Comparison of ENCODE assay signal across 18 mouse cellular contexts in genomic region chr6:60995596-60995995, GRCm38 (mm10).
DNase-seq lines count a peak whose midpoint lies in the region; ATAC-seq lines count a peak whose summit lies in the region.
"Had no signal": no experiment of that assay in that cellular context is flagged by ENCODE, and none has a peak within 500 bp of the region (broad histone marks: within the 10 kb centered on the region; RNA-seq: fewer than 3 reads in every experiment).

No protein-coding gene starts in this region.

- no peaks in the 10 kb centered on the region for H3K9me3 ChIP-seq in embryonic facial prominence, embryonic 14.5 days (ENCODE audit: control insufficient read depth, low read length)
- no peaks in the 10 kb centered on the region for H3K9me3 ChIP-seq in embryonic facial prominence, embryonic 10.5 days
- H3K9me3 ChIP-seq in lung, embryonic 16.5 days (ENCODE audit: control insufficient read depth, low read length) = no peaks in the 10 kb centered on the region
- H3K9me3 ChIP-seq in forebrain, embryonic 16.5 days (ENCODE audit: control insufficient read depth, low read length) = no peaks in the 10 kb centered on the region
- no peaks in the 10 kb centered on the region for H3K9me3 ChIP-seq in neural tube, embryonic 13.5 days
- H3K9me3 ChIP-seq in intestine, embryonic 15.5 days = no peaks in the 10 kb centered on the region
- H3K9me3 ChIP-seq: embryonic facial prominence, embryonic 12.5 days; heart, embryonic 10.5 days had no signal

- no peaks in the 10 kb centered on the region for H3K27me3 ChIP-seq in embryonic facial prominence, embryonic 14.5 days (replicated peaks; ENCODE audit: control insufficient read depth, insufficient read depth, low read length)
- no peaks in the 10 kb centered on the region for H3K27me3 ChIP-seq in embryonic facial prominence, embryonic 10.5 days (replicated peaks; ENCODE audit: low read depth, poor library complexity, severe bottlenecking)
- no peaks in the 10 kb centered on the region for H3K27me3 ChIP-seq in lung, embryonic 16.5 days (ENCODE audit: control insufficient read depth, insufficient read depth, low read depth, low read length)
- no peaks in the 10 kb centered on the region for H3K27me3 ChIP-seq in forebrain, embryonic 16.5 days (replicated peaks; ENCODE audit: control insufficient read depth, insufficient read depth, low read length)
- H3K27me3 ChIP-seq in neural tube, embryonic 13.5 days = no peaks in the 10 kb centered on the region
- H3K27me3 ChIP-seq in intestine, embryonic 15.5 days (replicated peaks) = no peaks in the 10 kb centered on the region
- H3K27me3 ChIP-seq: embryonic facial prominence, embryonic 12.5 days had no signal

- H3K36me3 ChIP-seq in embryonic facial prominence, embryonic 14.5 days (ENCODE audit: control insufficient read depth, insufficient read depth, low read length) = no peaks in the 10 kb centered on the region
- no peaks in the 10 kb centered on the region for H3K36me3 ChIP-seq in embryonic facial prominence, embryonic 10.5 days (replicated peaks)
- no peaks in the 10 kb centered on the region for H3K36me3 ChIP-seq in lung, embryonic 16.5 days (ENCODE audit: control insufficient read depth, insufficient read depth, low read length)
- no peaks in the 10 kb centered on the region for H3K36me3 ChIP-seq in forebrain, embryonic 16.5 days (ENCODE audit: control insufficient read depth, insufficient read depth)
- no peaks in the 10 kb centered on the region for H3K36me3 ChIP-seq in neural tube, embryonic 13.5 days
- H3K36me3 ChIP-seq in intestine, embryonic 15.5 days = no peaks in the 10 kb centered on the region
- H3K36me3 ChIP-seq: embryonic facial prominence, embryonic 12.5 days; heart, embryonic 10.5 days had no signal

- peak; percentile 23 for DNase-seq in embryonic facial prominence, embryonic 14.5 days (ENCODE audit: low spot score)
- DNase-seq in embryonic facial prominence, embryonic 10.5 days (ENCODE audit: low spot score) = no peak
- DNase-seq in lung, postnatal 36 days = no peak
- DNase-seq in right cerebral cortex, adult 18-20 months = no peak
- DNase-seq: adrenal gland, postnatal 36 days; cerebellum, adult 9-11 months; gastrocnemius, postnatal 36 days; kidney, postnatal 10 days; right cerebral cortex, postnatal 14 days; thymus, postnatal 25 days had no signal

- no peak overlapping the region for H3K4me3 ChIP-seq in embryonic facial prominence, embryonic 14.5 days (ENCODE audit: low read depth, low read length)
- H3K4me3 ChIP-seq in embryonic facial prominence, embryonic 10.5 days = no peak overlapping the region
- H3K4me3 ChIP-seq in lung, embryonic 16.5 days (ENCODE audit: low read length) = no peak overlapping the region
- no peak overlapping the region for H3K4me3 ChIP-seq in forebrain, embryonic 16.5 days (replicated peaks; ENCODE audit: low read length)
- H3K4me3 ChIP-seq in neural tube, embryonic 13.5 days = no peak overlapping the region
- no peak overlapping the region for H3K4me3 ChIP-seq in intestine, embryonic 15.5 days (replicated peaks)
- H3K4me3 ChIP-seq: embryonic facial prominence, embryonic 12.5 days; heart, embryonic 10.5 days had no signal

- H3K4me1 ChIP-seq in embryonic facial prominence, embryonic 14.5 days (ENCODE audit: control insufficient read depth, insufficient read depth, low read length) = no peaks in the 10 kb centered on the region
- H3K4me1 ChIP-seq in embryonic facial prominence, embryonic 10.5 days = peaks cover 9% of the 10 kb centered on the region
- H3K4me1 ChIP-seq in lung, embryonic 16.5 days (replicated peaks; ENCODE audit: control insufficient read depth, insufficient read depth, low read length) = peaks cover 3% of the 10 kb centered on the region; the same call in 1 of the 2 replicates
- H3K4me1 ChIP-seq in forebrain, embryonic 16.5 days (replicated peaks; ENCODE audit: control insufficient read depth, insufficient read depth, low read length) = peaks cover 5% of the 10 kb centered on the region
- peaks cover 26% of the 10 kb centered on the region for H3K4me1 ChIP-seq in neural tube, embryonic 13.5 days (replicated peaks)
- no peaks in the 10 kb centered on the region for H3K4me1 ChIP-seq in intestine, embryonic 15.5 days (replicated peaks)
- H3K4me1 ChIP-seq: embryonic facial prominence, embryonic 12.5 days; heart, embryonic 10.5 days had no signal

- no peak overlapping the region for H3K9ac ChIP-seq in embryonic facial prominence, embryonic 14.5 days (ENCODE audit: low read depth, low read length)
- no peak overlapping the region for H3K9ac ChIP-seq in lung, embryonic 16.5 days (ENCODE audit: low read length)
- no peak overlapping the region for H3K9ac ChIP-seq in forebrain, embryonic 16.5 days (replicated peaks; ENCODE audit: low read depth, low read length)
- H3K9ac ChIP-seq in neural tube, embryonic 13.5 days = no peak overlapping the region
- no peak overlapping the region for H3K9ac ChIP-seq in intestine, embryonic 15.5 days
- H3K9ac ChIP-seq: embryonic facial prominence, embryonic 12.5 days; liver, embryonic 14.5 days had no signal

- WGBS in embryonic facial prominence, embryonic 14.5 days = 55% methylated on average over 6 of the region's 6 CpGs
- 84% methylated on average over 6 of the region's 6 CpGs for WGBS in embryonic facial prominence, embryonic 10.5 days
- 61% methylated on average over 6 of the region's 6 CpGs for WGBS in lung, embryonic 16.5 days
- WGBS in forebrain, embryonic 16.5 days = 23% methylated on average over 6 of the region's 6 CpGs
- whole genome bisulfite sequencing in neural tube, embryonic 13.5 days = 31% methylated on average over 6 of the region's 6 CpGs
- WGBS in intestine, embryonic 15.5 days = 72% methylated on average over 6 of the region's 6 CpGs

- no peak overlapping the region for H3K4me2 ChIP-seq in embryonic facial prominence, embryonic 14.5 days (ENCODE audit: low read depth, low read length)
- no peak overlapping the region for H3K4me2 ChIP-seq in lung, embryonic 16.5 days (ENCODE audit: low read depth, low read length)
- no peak overlapping the region for H3K4me2 ChIP-seq in forebrain, embryonic 16.5 days (ENCODE audit: low read length)
- H3K4me2 ChIP-seq in neural tube, embryonic 13.5 days = no peak overlapping the region
- no peak overlapping the region for H3K4me2 ChIP-seq in intestine, embryonic 15.5 days (replicated peaks)
- H3K4me2 ChIP-seq: embryonic facial prominence, embryonic 12.5 days had no signal

- no peak for ATAC-seq in embryonic facial prominence, embryonic 14.5 days (ENCODE audit: low read depth)
- 0 out of 2 replicates have a peak, but pooled peaks have one; percentile 43 for ATAC-seq in lung, embryonic 16.5 days (ENCODE audit: low read depth)
- peak; percentile 57 for ATAC-seq in forebrain, embryonic 16.5 days
- peak; percentile 93 for ATAC-seq in neural tube, embryonic 13.5 days (ENCODE audit: low read depth)
- no peak for ATAC-seq in intestine, embryonic 15.5 days
- ATAC-seq: activated CD4-positive, CD25-positive, alpha-beta regulatory T cell, adult 4 months had no signal

- H3K27ac ChIP-seq in embryonic facial prominence, embryonic 14.5 days (replicated peaks; ENCODE audit: low read depth, low read length) = no peak overlapping the region
- no peak overlapping the region for H3K27ac ChIP-seq in embryonic facial prominence, embryonic 10.5 days (replicated peaks)
- no peak overlapping the region for H3K27ac ChIP-seq in lung, embryonic 16.5 days (ENCODE audit: low read length)
- H3K27ac ChIP-seq in forebrain, embryonic 16.5 days (ENCODE audit: low read length) = no peak overlapping the region
- peak overlapping the region; percentile 46 for H3K27ac ChIP-seq in neural tube, embryonic 13.5 days (replicated peaks)
- no peak overlapping the region for H3K27ac ChIP-seq in intestine, embryonic 15.5 days
- H3K27ac ChIP-seq: embryonic facial prominence, embryonic 12.5 days; heart, embryonic 10.5 days; liver, embryonic 14.5 days had no signal

Comparison
In these comparisons a context has a peak if more than half of its experiments do, and no peak if none do; other contexts are left out.
1. ATAC-seq: peak in lung, embryonic 16.5 days (single experiment), forebrain, embryonic 16.5 days (single experiment) and neural tube, embryonic 13.5 days (single experiment); none in embryonic facial prominence, embryonic 14.5 days (single experiment) and intestine, embryonic 15.5 days (single experiment).